7 mouse cellular contexts compared by ENCODE assay signal in the genomic region with DNA sequence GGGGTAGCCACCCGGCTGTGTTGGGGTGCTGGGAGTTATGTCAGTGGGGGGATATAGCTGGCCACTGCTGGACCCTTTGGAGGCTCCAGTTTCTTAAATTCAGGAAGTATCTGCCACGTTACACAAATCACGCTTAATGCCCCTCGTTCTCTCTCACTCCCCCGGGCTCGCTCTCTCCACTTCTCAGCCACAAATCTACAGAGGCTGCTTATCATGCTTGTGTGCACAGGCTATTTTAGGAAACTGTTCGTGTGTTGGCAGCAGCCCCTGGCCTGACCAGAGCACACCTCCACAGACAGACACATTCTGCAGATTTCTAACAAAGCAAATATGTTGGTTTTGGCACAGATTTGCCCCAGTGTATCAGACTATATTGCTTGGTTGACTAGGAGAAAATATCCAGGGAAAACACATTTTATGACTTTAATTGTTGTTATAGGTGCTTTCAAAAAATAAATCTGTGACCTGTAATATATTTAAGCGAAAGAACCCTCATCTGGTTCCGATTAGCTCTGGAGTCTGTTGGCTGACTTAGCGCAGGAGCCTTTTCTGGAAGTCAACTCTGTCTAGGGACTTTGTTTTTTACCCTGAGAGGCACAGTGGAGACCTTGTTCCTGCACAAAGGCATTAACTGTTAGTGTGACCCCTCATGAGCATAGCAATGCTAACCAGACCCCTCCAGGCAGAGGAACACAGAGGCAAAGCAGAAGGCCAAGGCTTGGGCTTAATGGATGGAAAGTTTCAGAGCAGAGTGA. TPM values are rescaled to one million over a fixed set of nuclear protein-coding genes. Genes with fewer than 3 reads are reported as not detected.
DNase-seq lines count a peak whose midpoint lies in the region; ATAC-seq and TF ChIP-seq lines count a peak whose summit lies in the region.

No protein-coding gene starts in this region.

- TF ChIP-seq CTCF in kidney, postnatal 0 days (IDR thresholded peaks at IDR 0.05; ENCODE audit: low read depth) = no peak

- H3K27ac ChIP-seq in embryonic facial prominence, embryonic 14.5 days (replicated peaks; ENCODE audit: low read depth, low read length) = peak overlapping the region; percentile 76
- H3K27ac ChIP-seq in kidney, postnatal 0 days = peak overlapping the region; percentile 43
- no peak overlapping the region for H3K27ac ChIP-seq in forebrain, embryonic 13.5 days

- no peak overlapping the region for H3K4me3 ChIP-seq in embryonic facial prominence, embryonic 14.5 days (ENCODE audit: low read depth, low read length)
- no peak overlapping the region for H3K4me3 ChIP-seq in kidney, postnatal 0 days (replicated peaks; ENCODE audit: low read depth, low read length)
- no peak overlapping the region for H3K4me3 ChIP-seq in forebrain, embryonic 13.5 days

- peak overlapping the region; percentile 49; the same call in 1 of the 2 replicates for H3K9ac ChIP-seq in embryonic facial prominence, embryonic 14.5 days (ENCODE audit: low read depth, low read length)
- no peak overlapping the region for H3K9ac ChIP-seq in kidney, postnatal 0 days (ENCODE audit: low read depth, low read length)
- H3K9ac ChIP-seq in forebrain, embryonic 13.5 days = no peak overlapping the region

- H3K9me3 ChIP-seq in embryonic facial prominence, embryonic 14.5 days (ENCODE audit: control insufficient read depth, low read length) = no peaks in the 10 kb centered on the region
- no peaks in the 10 kb centered on the region for H3K9me3 ChIP-seq in kidney, postnatal 0 days (replicated peaks; ENCODE audit: low read length)
- no peaks in the 10 kb centered on the region for H3K9me3 ChIP-seq in forebrain, embryonic 13.5 days (replicated peaks)

- WGBS in embryonic facial prominence, embryonic 14.5 days = 15% methylated on average over 10 of the region's 10 CpGs
- 14% methylated on average over 10 of the region's 10 CpGs for WGBS in kidney, postnatal 0 days
- WGBS in forebrain, embryonic 13.5 days = 73% methylated on average over 10 of the region's 10 CpGs

- H3K4me2 ChIP-seq in embryonic facial prominence, embryonic 14.5 days (ENCODE audit: low read depth, low read length) = peak overlapping the region; percentile 43
- peak overlapping the region; percentile 6; the same call in 1 of the 2 replicates for H3K4me2 ChIP-seq in kidney, postnatal 0 days (ENCODE audit: low read length)
- H3K4me2 ChIP-seq in forebrain, embryonic 13.5 days = no peak overlapping the region

- H3K36me3 ChIP-seq in embryonic facial prominence, embryonic 14.5 days (ENCODE audit: control insufficient read depth, insufficient read depth, low read length) = no peaks in the 10 kb centered on the region
- H3K36me3 ChIP-seq in kidney, postnatal 0 days (ENCODE audit: insufficient read depth, low read length) = no peaks in the 10 kb centered on the region
- no peaks in the 10 kb centered on the region for H3K36me3 ChIP-seq in forebrain, embryonic 13.5 days (ENCODE audit: poor library complexity, severe bottlenecking)

- peak; percentile 35 for DNase-seq in urinary bladder, postnatal 14 days (ENCODE audit: low spot score)
- no peak for DNase-seq in urinary bladder, adult 2 months (ENCODE audit: low spot score)
- DNase-seq in embryonic facial prominence, embryonic 14.5 days (ENCODE audit: low spot score) = peak; percentile 92
- DNase-seq in kidney, postnatal 0 days (ENCODE audit: low spot score) = peak; percentile 93

- ATAC-seq in embryonic facial prominence, embryonic 14.5 days (ENCODE audit: low read depth) = peak; percentile 90
- peak; percentile 46; the same call in 1 of the 2 replicates for ATAC-seq in kidney, postnatal 0 days (replicated peaks; ENCODE audit: low FRiP score, low read depth)
- no peak for ATAC-seq in inflammation-experienced regulatory T-cells, adult 6 months
- no peak for ATAC-seq in forebrain, embryonic 13.5 days
- no peak for ATAC-seq in activated CD4-positive, CD25-positive, alpha-beta regulatory T cell, adult 4 months

- no peaks in the 10 kb centered on the region for H3K27me3 ChIP-seq in embryonic facial prominence, embryonic 14.5 days (replicated peaks; ENCODE audit: control insufficient read depth, insufficient read depth, low read length)
- no peaks in the 10 kb centered on the region for H3K27me3 ChIP-seq in kidney, postnatal 0 days (ENCODE audit: insufficient read depth, low read length)
- no peaks in the 10 kb centered on the region for H3K27me3 ChIP-seq in forebrain, embryonic 13.5 days

- peaks cover 27% of the 10 kb centered on the region for H3K4me1 ChIP-seq in embryonic facial prominence, embryonic 14.5 days (ENCODE audit: control insufficient read depth, insufficient read depth, low read length)
- H3K4me1 ChIP-seq in kidney, postnatal 0 days (replicated peaks; ENCODE audit: insufficient read depth, low read length) = peaks cover 4% of the 10 kb centered on the region; the same call in 1 of the 2 replicates
- no peaks in the 10 kb centered on the region for H3K4me1 ChIP-seq in forebrain, embryonic 13.5 days

RNA-seq across cellular contexts. Expression of a gene that starts 51.2 kb away (rescaled TPM):
- polyA plus RNA-seq in urinary bladder, adult 2 months (2012; rRNA removed) = 0.16 and 0.22 TPM in 2 replicates
- 0.28 and 0.64 TPM in 2 replicates for polyA plus RNA-seq in embryonic facial prominence, embryonic 14.5 days (2014; fragmentation: Nextera tagmentation; extraction: Ambion mirVana)
- polyA plus RNA-seq in kidney, postnatal 0 days (2015; fragmentation: Nextera tagmentation; extraction: Ambion mirVana) = 2.9 and 3.0 TPM in 2 replicates
- polyA plus RNA-seq in inflammation-experienced regulatory T-cells, adult 6 months (2017; shearing (Covaris generic)) = not detected
- polyA plus RNA-seq in forebrain, embryonic 13.5 days (2015; fragmentation: Nextera tagmentation; extraction: Ambion mirVana) = 0.16 TPM in 1 of 2 replicates, not detected in the other
- not detected for polyA plus RNA-seq in activated CD4-positive, CD25-positive, alpha-beta regulatory T cell, adult 4 months (2017; shearing (Covaris generic))

RNA-seq across cellular contexts. Expression of a gene that starts 53.3 kb away (rescaled TPM):
- polyA plus RNA-seq in urinary bladder, adult 2 months (2012; rRNA removed) = 66.5 and 73.5 TPM in 2 replicates
- polyA plus RNA-seq in embryonic facial prominence, embryonic 14.5 days (2014; fragmentation: Nextera tagmentation; extraction: Ambion mirVana) = 103 and 117 TPM in 2 replicates
- polyA plus RNA-seq in kidney, postnatal 0 days (2015; fragmentation: Nextera tagmentation; extraction: Ambion mirVana) = 83.8 and 93.9 TPM in 2 replicates
- 1 to 10 TPM; 1.4 to 6.1 (median 2.7) TPM for polyA plus RNA-seq in inflammation-experienced regulatory T-cells, adult 6 months (2017; shearing (Covaris generic))
- polyA plus RNA-seq in forebrain, embryonic 13.5 days (2015; fragmentation: Nextera tagmentation; extraction: Ambion mirVana) = 108 and 122 TPM in 2 replicates
- 1 to 10 TPM; 3.0 to 3.3 TPM for polyA plus RNA-seq in activated CD4-positive, CD25-positive, alpha-beta regulatory T cell, adult 4 months (2017; shearing (Covaris generic))

Comparison
In these comparisons a context has a peak if more than half of its experiments do, and no peak if none do; other contexts are left out.
1. ATAC-seq: peak in embryonic facial prominence, embryonic 14.5 days (single experiment) and kidney, postnatal 0 days (single experiment); none in inflammation-experienced regulatory T-cells, adult 6 months (single experiment), forebrain, embryonic 13.5 days (single experiment) and activated CD4-positive, CD25-positive, alpha-beta regulatory T cell, adult 4 months (single experiment).